Mouse (Mus musculus) limb, embryonic 13.5 days (tissue): ENCODE results near the gene Vps11. TPM values are rescaled to one million over a fixed set of nuclear protein-coding genes. Genes with fewer than 3 reads are reported as not detected.
"Not testable (repeated sequence)": the region's sequence is repeated elsewhere in the genome, so short reads cannot be mapped to it uniquely, and the experiment has no call there.

ENCODE experiments used
- ATAC-seq: fragments of 200-750 bp; cut with Nextera tagmentation; 2 replicates; pipeline ENCODE4 v1.8.0; 2017; ENCODE audit warnings: low read depth, moderate number of reproducible peaks, moderate TSS enrichment; ENCODE audit not compliant: low FRiP score
- H3K27ac ChIP-seq: fragments of 300-500 bp; sonication (generic); 2 replicates; pipeline ENCODE4 v1.5.1; 2015; ENCODE audit warnings: inconsistent platforms, mild to moderate bottlenecking, moderate library complexity
- H3K27me3 ChIP-seq: fragments of 300-500 bp; sonication (generic); 2 replicates; pipeline ENCODE4 v1.6.1; 2015; ENCODE audit warnings: mild to moderate bottlenecking, inconsistent platforms
- H3K36me3 ChIP-seq: fragments of 300-500 bp; sonication (generic); 2 replicates; pipeline ENCODE4 v1.6.1; 2015; ENCODE audit warnings: inconsistent platforms, mild to moderate bottlenecking, moderate library complexity
- H3K4me1 ChIP-seq: fragments of 300-500 bp; sonication (generic); 2 replicates; pipeline ENCODE4 v1.6.1; 2015; ENCODE audit warnings: inconsistent platforms
- H3K4me2 ChIP-seq: fragments of 300-500 bp; sonication (generic); replicated peaks from 2 replicates; pipeline ENCODE4 v1.6.1; 2015; ENCODE audit warnings: inconsistent platforms, mild to moderate bottlenecking, moderate library complexity
- H3K4me3 ChIP-seq: fragments of 300-500 bp; sonication (generic); 2 replicates; pipeline ENCODE4 v1.5.1; 2015; ENCODE audit warnings: moderate library complexity, mild to moderate bottlenecking, inconsistent platforms
- H3K9ac ChIP-seq: fragments of 300-500 bp; sonication (generic); 2 replicates; pipeline ENCODE4 v1.6.1; 2015; ENCODE audit warnings: mild to moderate bottlenecking, inconsistent platforms
- H3K9me3 ChIP-seq: fragments of 300-500 bp; sonication (generic); 2 replicates; pipeline ENCODE4 v1.6.1; 2016; ENCODE audit warnings: inconsistent platforms
- WGBS: fragments of 180-500 bp; shearing (Covaris S2); methylation state at CpG from one replicate; pipeline ENCODE4 v1.1.7; 2015; 5-methylcytosine and 5-hydroxymethylcytosine counted together
- polyA plus RNA-seq: library from polyadenylated mRNA; unstranded; fragments of >200 nt; fragmentation: Nextera tagmentation; extraction: Ambion mirVana; gene quantifications from 2 replicates; pipeline ENCODE4 v1.2.1, GENCODE M21; 2015

The Vps11 gene
- polyA plus RNA-seq, 1 experiment from 2014 or later = 28.9 TPM

DNA sequence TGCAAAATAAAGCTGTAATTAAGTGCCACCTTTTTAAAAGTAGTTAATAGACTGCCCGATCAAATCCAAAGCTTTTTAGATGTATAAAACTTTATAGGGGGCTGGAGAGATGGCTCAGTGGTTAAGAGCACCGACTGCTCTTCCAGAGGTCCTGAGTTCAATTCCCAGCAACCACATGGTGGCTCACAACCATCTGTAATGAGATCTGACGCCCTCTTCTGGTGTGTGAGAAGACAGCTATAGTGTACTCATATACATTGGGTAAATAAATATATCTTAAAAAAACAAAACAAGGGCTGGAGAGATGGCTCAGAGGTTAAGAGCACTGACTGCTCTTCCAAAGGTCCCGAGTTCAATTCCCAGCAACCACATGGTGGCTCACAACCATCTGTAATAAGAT, 461 bp upstream of the Vps11 start:
- H3K27ac ChIP-seq = 0 out of 2 replicates have a peak overlapping the region, but pooled peaks have one; percentile 28
- WGBS = 38% methylated on average over 4 of the region's 4 CpGs
- H3K4me2 ChIP-seq = peak overlapping the region; percentile 88
- ATAC-seq = peak; percentile 52; the same call in 1 of the 2 replicates
- H3K4me1 ChIP-seq, H3K27me3 ChIP-seq, H3K9me3 ChIP-seq, H3K9ac ChIP-seq: not testable (repeated sequence)
- peak overlapping the region; percentile 95 for H3K4me3 ChIP-seq
- peaks cover 28% of the 10 kb centered on the region for H3K36me3 ChIP-seq

GRCm38 (mm10) chr9:44357207-44357606, 4.3 kb downstream of the Vps11 start:
- Histone ChIP-seq H3K36me3 (peaks cover 75% of the 10 kb centered on the region), H3K27ac (no peak overlapping the region), H3K4me1 (peaks cover 8% of the 10 kb centered on the region), H3K9ac (no peak overlapping the region), H3K4me3 (no peak overlapping the region), H3K27me3 (no peaks in the 10 kb centered on the region), H3K9me3 (no peaks in the 10 kb centered on the region), H3K4me2 (no peak overlapping the region)
- 78% methylated on average over 4 of the region's 4 CpGs for WGBS
- no peak for ATAC-seq

- no peak for ATAC-seq
- Histone ChIP-seq H3K4me2 (no peak overlapping the region), H3K4me1 (no peaks in the 10 kb centered on the region), H3K9ac (no peak overlapping the region), H3K9me3 (no peaks in the 10 kb centered on the region), H3K36me3 (peaks cover 98% of the 10 kb centered on the region), H3K4me3 (no peak overlapping the region), H3K27me3 (no peaks in the 10 kb centered on the region), H3K27ac (no peak overlapping the region)
- 97% methylated on average over 6 of the region's 6 CpGs for whole genome bisulfite sequencing
These were observed 8.3 kb downstream of the Vps11 start for GRCm38 (mm10) chr9:44353142-44353541.

DNA sequence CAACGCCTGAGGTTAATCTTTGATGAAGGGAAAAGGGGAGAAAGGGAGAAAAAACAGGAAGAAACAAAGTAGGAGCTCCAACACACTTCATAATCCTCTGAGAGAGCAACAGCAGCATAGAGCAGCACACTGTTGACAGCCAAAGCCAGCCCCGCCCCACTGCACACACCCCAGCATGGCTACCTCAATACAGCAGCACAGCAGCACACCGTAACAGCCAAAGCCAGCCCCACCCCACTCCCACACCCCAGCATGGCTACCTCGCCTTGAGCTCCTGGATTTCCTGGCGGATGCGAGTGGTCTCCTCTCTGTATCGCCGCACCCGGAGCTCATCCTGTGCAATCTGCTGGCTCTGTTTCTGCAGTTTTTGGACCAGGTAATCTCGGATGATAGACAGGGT, 9.1 kb downstream of the Vps11 start:
- 88% methylated on average over 10 of the region's 10 CpGs for WGBS
- Histone ChIP-seq H3K4me3 (no peak overlapping the region), H3K9me3 (no peaks in the 10 kb centered on the region), H3K27me3 (no peaks in the 10 kb centered on the region), H3K4me2 (no peak overlapping the region), H3K36me3 (peaks cover 98% of the 10 kb centered on the region), H3K27ac (no peak overlapping the region), H3K9ac (no peak overlapping the region), H3K4me1 (no peaks in the 10 kb centered on the region)
- no peak for ATAC-seq

DNA sequence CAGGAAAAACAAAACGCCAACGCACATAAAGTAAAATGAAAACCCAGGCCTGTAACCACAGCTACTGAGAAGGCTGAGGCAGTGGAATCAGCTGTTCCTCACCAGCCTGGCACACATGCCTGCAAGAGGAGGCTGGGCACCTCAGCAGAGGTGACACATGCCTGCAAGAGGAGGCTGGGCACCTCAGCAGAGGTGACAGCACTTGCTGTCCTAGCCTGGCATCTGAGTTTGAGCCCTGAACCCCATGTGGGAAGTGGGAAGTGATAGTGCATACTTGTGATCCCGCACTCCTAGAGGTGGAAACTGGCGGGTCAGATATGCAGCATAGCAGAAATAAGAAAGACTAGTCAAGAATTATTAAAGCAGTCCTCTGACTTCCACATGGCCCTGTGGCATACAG, 10.1 kb downstream of the Vps11 start:
- H3K9me3 ChIP-seq = no peaks in the 10 kb centered on the region
- 96% methylated on average over 4 of the region's 4 CpGs for WGBS
- no peak overlapping the region for H3K9ac ChIP-seq
- H3K36me3 ChIP-seq = peaks cover 98% of the 10 kb centered on the region
- no peak overlapping the region for H3K27ac ChIP-seq
- H3K4me2 ChIP-seq = no peak overlapping the region
- H3K4me3 ChIP-seq = no peak overlapping the region
- ATAC-seq = no peak
- no peaks in the 10 kb centered on the region for H3K4me1 ChIP-seq
- H3K27me3 ChIP-seq = no peaks in the 10 kb centered on the region

- 97% methylated on average over 4 of the region's 4 CpGs for WGBS
- no peak overlapping the region for H3K9ac ChIP-seq
- no peak for ATAC-seq
- H3K4me1 ChIP-seq = no peaks in the 10 kb centered on the region
- no peaks in the 10 kb centered on the region for H3K27me3 ChIP-seq
- H3K27ac ChIP-seq = no peak overlapping the region
- no peak overlapping the region for H3K4me3 ChIP-seq
- H3K36me3 ChIP-seq = peaks cover 78% of the 10 kb centered on the region
- H3K4me2 ChIP-seq = no peak overlapping the region
- H3K9me3 ChIP-seq = no peaks in the 10 kb centered on the region
These were observed 12.9 kb downstream of the Vps11 start for GRCm38 (mm10) chr9:44348546-44348945.

DNA sequence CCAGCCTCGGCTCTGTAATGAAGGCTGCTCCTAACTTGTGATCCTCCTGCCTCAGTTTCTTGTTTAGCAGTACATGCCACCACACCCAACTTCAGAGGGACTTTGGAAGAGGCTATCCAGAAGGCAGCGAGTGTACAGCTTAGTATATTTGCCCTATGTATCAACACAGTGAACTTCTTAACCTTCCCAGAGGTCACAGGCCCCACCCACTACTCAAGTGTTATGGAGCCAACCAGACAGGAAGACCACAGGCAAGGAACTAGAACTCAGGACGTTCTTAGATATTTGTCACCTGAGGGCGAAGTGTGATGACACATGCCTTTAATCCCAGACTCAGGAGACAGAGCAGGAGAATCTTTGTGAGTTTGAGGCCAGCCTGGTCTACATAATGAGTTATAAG, 13.8 kb downstream of the Vps11 start:
- H3K4me2 ChIP-seq = no peak overlapping the region
- peaks cover 6% of the 10 kb centered on the region for H3K4me1 ChIP-seq
- no peak overlapping the region for H3K9ac ChIP-seq
- 88% methylated on average over 4 of the region's 4 CpGs for WGBS
- no peak overlapping the region for H3K27ac ChIP-seq
- H3K36me3 ChIP-seq = peaks cover 69% of the 10 kb centered on the region
- ATAC-seq = no peak
- H3K27me3 ChIP-seq = no peaks in the 10 kb centered on the region
- no peak overlapping the region for H3K4me3 ChIP-seq
- H3K9me3 ChIP-seq = no peaks in the 10 kb centered on the region

GRCm38 (mm10) chr9:44347166-44347565, 14.3 kb downstream of the Vps11 start:
- Histone ChIP-seq H3K36me3 (peaks cover 64% of the 10 kb centered on the region), H3K4me2 (no peak overlapping the region), H3K9me3 (no peaks in the 10 kb centered on the region), H3K27me3 (no peaks in the 10 kb centered on the region), H3K9ac (no peak overlapping the region), H3K4me1 (peaks cover 6% of the 10 kb centered on the region), H3K27ac (no peak overlapping the region), H3K4me3 (no peak overlapping the region)
- 93% methylated on average over 9 of the region's 9 CpGs for WGBS
- no peak for ATAC-seq

DNA sequence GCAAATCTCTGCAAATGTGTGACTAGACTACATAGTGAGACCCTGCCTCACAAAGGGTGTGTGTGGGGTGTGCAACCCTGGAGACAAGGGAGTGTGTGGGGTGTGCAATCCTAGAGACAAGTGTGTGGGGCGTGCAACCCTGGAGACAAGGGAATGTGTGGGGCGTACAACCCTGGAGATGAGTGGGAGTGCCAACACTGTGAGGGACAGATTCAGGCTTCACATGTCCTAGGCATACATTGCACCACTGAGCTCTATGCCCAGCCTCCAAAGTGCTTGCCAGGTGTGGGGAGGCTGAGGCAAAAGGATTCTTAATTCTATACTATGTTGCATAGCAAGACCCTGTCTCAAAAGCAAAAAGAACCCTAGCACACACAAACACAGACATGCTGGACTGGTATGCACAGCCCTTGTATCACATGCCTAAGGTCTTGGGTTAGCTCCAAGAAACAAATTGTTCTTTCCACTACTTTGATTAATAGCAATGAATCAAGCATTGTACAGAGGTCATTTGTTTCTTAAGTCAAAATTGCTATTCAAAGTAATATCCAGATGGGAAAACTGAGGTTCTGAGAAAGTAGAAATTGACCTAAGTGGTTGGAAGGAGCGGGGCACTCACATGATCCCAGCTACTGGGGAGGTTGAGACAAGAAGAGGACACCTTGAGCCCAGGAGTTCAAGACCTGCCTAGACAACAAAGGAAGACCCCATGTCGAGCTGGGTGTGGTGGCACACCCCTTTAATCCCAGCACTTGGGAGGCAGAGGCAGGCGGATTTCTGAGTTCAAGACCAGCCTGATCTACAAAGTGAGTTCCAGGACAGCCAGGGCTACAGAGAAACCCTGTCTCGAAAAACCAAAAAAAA, 15.7 kb downstream of the Vps11 start:
- peaks cover 6% of the 10 kb centered on the region for H3K4me1 ChIP-seq
- H3K4me2 ChIP-seq = no peak overlapping the region
- no peak overlapping the region for H3K27ac ChIP-seq
- H3K9me3 ChIP-seq = no peaks in the 10 kb centered on the region
- H3K9ac ChIP-seq = no peak overlapping the region
- H3K36me3 ChIP-seq = peaks cover 59% of the 10 kb centered on the region
- ATAC-seq = no peak
- no peaks in the 10 kb centered on the region for H3K27me3 ChIP-seq
- WGBS = 87% methylated on average over 6 of the region's 6 CpGs
- H3K4me3 ChIP-seq = no peak overlapping the region

GRCm38 (mm10) chr9:44343781-44344421, 17.6 kb downstream of the Vps11 start, which contains the start of gene Hmbs:
TSS of gene Hmbs (minus strand) at chr9:44344228.
- Histone ChIP-seq H3K4me3 (peak within 1 kb of the TSS; percentile 77), H3K4me1 (peaks cover 6% of the 10 kb centered on the region), H3K4me2 (peak within 1 kb of the TSS; percentile 69), H3K27ac (peak within 1 kb of the TSS; percentile 95), H3K9ac (peak within 1 kb of the TSS; percentile 84), H3K27me3 (no peaks in the 10 kb centered on the region), H3K9me3 (no peaks in the 10 kb centered on the region), H3K36me3 (peaks cover 55% of the 10 kb centered on the region)
- 0% methylated on average over 39 of the region's 39 CpGs for WGBS
- peak; percentile 96 for ATAC-seq

GRCm38 (mm10) chr9:44343290-44343689, 18.2 kb downstream of the Vps11 start:
- Histone ChIP-seq H3K4me2 (peak overlapping the region; percentile 69), H3K27ac (peak overlapping the region; percentile 95), H3K4me3 (peak overlapping the region; percentile 77), H3K4me1 (peaks cover 6% of the 10 kb centered on the region), H3K9ac (peak overlapping the region; percentile 84), H3K27me3 (no peaks in the 10 kb centered on the region), H3K36me3 (peaks cover 55% of the 10 kb centered on the region), H3K9me3 (no peaks in the 10 kb centered on the region)
- WGBS = 9% methylated on average over 6 of the region's 6 CpGs
- no peak for ATAC-seq

GRCm38 (mm10) chr9:44342605-44343004, 18.9 kb downstream of the Vps11 start:
- Histone ChIP-seq H3K27me3 (no peaks in the 10 kb centered on the region), H3K27ac (no peak overlapping the region), H3K4me2 (peak overlapping the region; percentile 69), H3K4me1 (peaks cover 9% of the 10 kb centered on the region), H3K9me3 (no peaks in the 10 kb centered on the region), H3K36me3 (peaks cover 55% of the 10 kb centered on the region), H3K9ac (peak overlapping the region; percentile 84; the same call in 1 of the 2 replicates), H3K4me3 (no peak overlapping the region; the same call in 1 of the 2 replicates)
- 86% methylated on average over 1 of the region's 1 CpGs for WGBS
- no peak for ATAC-seq
